Mouse (Mus musculus) heart, postnatal 14 days (tissue): Measurements from ENCODE around the gene Vmn1r195. TPM values are rescaled to one million over a fixed set of nuclear protein-coding genes. Genes with fewer than 3 reads are reported as not detected.
"Not testable (repeated sequence)": the region's sequence is repeated elsewhere in the genome, so short reads cannot be mapped to it uniquely, and the experiment has no call there.

Source experiments
- DNase-seq, 2 experiments: peaks; one replicate each; pipeline ENCODE4 v3.0.0; 2021 to 2022
- intact Hi-C: fragments of 180-260 bp; cut with DNase I; formaldehyde crosslinking; loops from one replicate; pipeline ENCODE4 v1.15.1; 2025
- long read RNA-seq, 2 experiments: library from polyadenylated mRNA; stranded (forward); transcript quantifications; one replicate each; pipeline ENCODE4 v2.0.0; 2021
- total RNA-seq, 2 experiments: library from RNA; stranded (reverse); gene quantifications; 2 replicates each; pipeline ENCODE4 v1.2.3; 2021

Vmn1r195 gene
- total RNA-seq = not detected
- long read RNA-seq, experiment 1 = 0 reads
- long read RNA-seq, experiment 2 = 0 reads

GRCm38 (mm10) chr13:22270222-22270621 lies at the start of gene Vmn1r195:
Gene Vmn1r195, plus strand, starts transcription at chr13:22270522.
- intact Hi-C loops, DNase-seq: not testable (repeated sequence)

- DNase-seq, intact Hi-C loops: not testable (repeated sequence)
Observed at GRCm38 (mm10) chr13:22223060-22223459, 47.3 kb upstream of the Vmn1r195 start, which contains the start of gene Vmn1r193. Gene Vmn1r193, minus strand, starts transcription at chr13:22223160.

GRCm38 (mm10) chr13:22243915-22244314 lies 26.4 kb upstream of the Vmn1r195 start, which contains the start of gene Vmn1r194:
Gene Vmn1r194, plus strand, starts transcription at chr13:22244215.
- intact Hi-C loops = no loop called here
- DNase-seq = no peak

- no peak for DNase-seq
- intact Hi-C loops = no loop called here
Observed at GRCm38 (mm10) chr13:22271721-22272120, 1.4 kb downstream of the Vmn1r195 start.

- no peak for DNase-seq
- intact Hi-C loops = no loop called here
Observed at GRCm38 (mm10) chr13:22284578-22284977, 14.3 kb downstream of the Vmn1r195 start.

- intact Hi-C loops = no loop called here
- DNase-seq = no peak
Observed at GRCm38 (mm10) chr13:22289620-22290019, 19.3 kb downstream of the Vmn1r195 start, which contains the start of gene Vmn1r196. Gene Vmn1r196, plus strand, starts transcription at chr13:22289920.

- intact Hi-C loops, DNase-seq: not testable (repeated sequence)
Observed at GRCm38 (mm10) chr13:22308075-22308474, 37.8 kb downstream of the Vmn1r195 start.

GRCm38 (mm10) chr13:22315361-22315760 lies 45.0 kb downstream of the Vmn1r195 start:
- intact Hi-C loops = no loop called here
- no peak for DNase-seq

GRCm38 (mm10) chr13:22317366-22317765 lies 47.0 kb downstream of the Vmn1r195 start:
- DNase-seq = no peak
- intact Hi-C loops = no loop called here

GRCm38 (mm10) chr13:22320091-22320490 lies 49.8 kb downstream of the Vmn1r195 start:
- DNase-seq = no peak
- intact Hi-C loops = no loop called here

- no peak for DNase-seq
- intact Hi-C loops = no loop called here
Observed at GRCm38 (mm10) chr13:22324289-22324688, 54.0 kb downstream of the Vmn1r195 start, which contains the start of gene Vmn1r197. Gene Vmn1r197, plus strand, starts transcription at chr13:22324589.

Other genes starting within 250 kb of the Vmn1r195 start
- gene Hist1h2ah, start 235.0 kb upstream of the Vmn1r195 start, total RNA-seq = 100 to 1,000 TPM in 1 of 2 experiments, 10 to 100 TPM in 1; 69.3 to 132 TPM
- gene Hist1h2bk, start 234.7 kb upstream of the Vmn1r195 start, total RNA-seq = 100 to 1,000 TPM in 1 of 2 experiments, 10 to 100 TPM in 1; 67.9 to 160 TPM
- 10 to 100 TPM; 29.6 to 55.4 TPM for gene Hist1h4i, start 229.2 kb upstream of the Vmn1r195 start, total RNA-seq
- 100 to 1,000 TPM in 1 of 2 experiments, 10 to 100 TPM in 1; 44.4 to 112 TPM for gene Hist1h2ag, start 227.6 kb upstream of the Vmn1r195 start, total RNA-seq
- gene Hist1h2bj, start 227.3 kb upstream of the Vmn1r195 start, total RNA-seq = 10 to 100 TPM; 36.4 to 83.6 TPM
- gene Vmn1r188, start 186.1 kb upstream of the Vmn1r195 start, total RNA-seq = not detected
- gene Vmn1r189, start 164.7 kb upstream of the Vmn1r195 start, total RNA-seq = not detected
- gene Vmn1r191, start 86.6 kb upstream of the Vmn1r195 start, total RNA-seq = not detected
- not detected for gene Vmn1r192, start 79.4 kb upstream of the Vmn1r195 start, total RNA-seq
- gene Vmn1r193, start 47.4 kb upstream of the Vmn1r195 start, total RNA-seq = not detected
- not detected for gene Vmn1r194, start 26.3 kb upstream of the Vmn1r195 start, total RNA-seq
- gene Vmn1r196, start 19.4 kb downstream of the Vmn1r195 start, total RNA-seq = not detected
- not detected for gene Vmn1r197, start 54.1 kb downstream of the Vmn1r195 start, total RNA-seq
- gene Vmn1r198, start 79.8 kb downstream of the Vmn1r195 start, total RNA-seq = not detected
- gene Vmn1r199, start 109.3 kb downstream of the Vmn1r195 start, total RNA-seq = not detected
- not detected for gene Vmn1r200, start 119.9 kb downstream of the Vmn1r195 start, total RNA-seq
- gene Vmn1r201, start 201.4 kb downstream of the Vmn1r195 start, total RNA-seq = not detected
- gene Vmn1r202, start 234.9 kb downstream of the Vmn1r195 start, total RNA-seq = under 1 TPM in 1 of 2 experiments, not detected in 1; 0.05 TPM
- not detected for gene Vmn1r203, start 247.6 kb downstream of the Vmn1r195 start, total RNA-seq